Mouse (Mus musculus) heart, embryonic 16.5 days (tissue): ENCODE data around the gene Sub1. TPM values are rescaled to one million over a fixed set of nuclear protein-coding genes. Genes with fewer than 3 reads are reported as not detected.

Source experiments
- ATAC-seq: fragments of 200-750 bp; cut with Nextera tagmentation; replicated peaks from 2 replicates; pipeline ENCODE4 v1.8.0; 2017; ENCODE audit warnings: moderate number of reproducible peaks; ENCODE audit not compliant: insufficient read depth, low FRiP score; ENCODE audit errors: extremely low read depth
- H3K27ac ChIP-seq: fragments of 300-500 bp; sonication (generic); 2 replicates; pipeline ENCODE4 v1.5.1; 2014; ENCODE audit warnings: mild to moderate bottlenecking, low read length, control low read depth, moderate library complexity
- H3K27me3 ChIP-seq: fragments of 300-500 bp; sonication (generic); 2 replicates; pipeline ENCODE4 v1.6.1; 2014; ENCODE audit warnings: low read length, mixed read lengths; ENCODE audit not compliant: control insufficient read depth, insufficient read depth
- H3K36me3 ChIP-seq: fragments of 300-500 bp; sonication (generic); 2 replicates; pipeline ENCODE4 v1.6.1; 2014; ENCODE audit not compliant: control insufficient read depth, insufficient read depth
- H3K4me1 ChIP-seq: fragments of 300-500 bp; sonication (generic); 2 replicates; pipeline ENCODE4 v1.6.1; 2014; ENCODE audit warnings: low read length, mixed read lengths; ENCODE audit not compliant: control insufficient read depth, insufficient read depth
- H3K4me2 ChIP-seq: fragments of 300-500 bp; sonication (generic); 2 replicates; pipeline ENCODE4 v1.6.1; 2014; ENCODE audit warnings: low read depth, mild to moderate bottlenecking, control low read depth, low read length
- H3K4me3 ChIP-seq: fragments of 300-500 bp; sonication (generic); 2 replicates; pipeline ENCODE4 v1.5.1; 2014; ENCODE audit warnings: mild to moderate bottlenecking, control low read depth, low read length
- H3K9ac ChIP-seq: fragments of 300-500 bp; sonication (generic); 2 replicates; pipeline ENCODE4 v1.6.1; 2014; ENCODE audit warnings: low read length, control low read depth
- H3K9me3 ChIP-seq: fragments of 300-500 bp; sonication (generic); replicated peaks from 2 replicates; pipeline ENCODE4 v1.6.1; 2016; ENCODE audit warnings: low read length; ENCODE audit not compliant: control insufficient read depth
- WGBS: fragments of 180-500 bp; shearing (Covaris S2); extraction: QIAGEN DNeasy Blood & Tissue Kit; methylation state at CpG from one replicate; pipeline ENCODE4 v1.1.7; 2014; 5-methylcytosine and 5-hydroxymethylcytosine counted together
- polyA plus RNA-seq: library from polyadenylated mRNA; unstranded; fragments of >200 nt; fragmentation: Nextera tagmentation; extraction: Ambion mirVana; gene quantifications from 2 replicates; pipeline ENCODE4 v1.2.1, GENCODE M21; 2015

Sub1 gene
- polyA plus RNA-seq, 1 experiment from 2014 or later, result 491 TPM

GRCm38 (mm10) chr15:12018428-12018757 is 21.6 kb upstream of the Sub1 start:
- no peak for ATAC-seq
- no peak overlapping the region for H3K4me3 ChIP-seq
- H3K4me1 ChIP-seq, result no peaks in the 10 kb centered on the region
- no peak overlapping the region for H3K9ac ChIP-seq
- no peak overlapping the region for H3K4me2 ChIP-seq
- no peaks in the 10 kb centered on the region for H3K27me3 ChIP-seq
- no peaks in the 10 kb centered on the region for H3K9me3 ChIP-seq
- WGBS, result 69% methylated on average over 6 of the region's 6 CpGs
- H3K36me3 ChIP-seq, result no peaks in the 10 kb centered on the region
- H3K27ac ChIP-seq, result no peak overlapping the region

GRCm38 (mm10) chr15:12017700-12018427 is 21.1 kb upstream of the Sub1 start:
- no peak overlapping the region for H3K27ac ChIP-seq
- WGBS, result 42% methylated on average over 12 of the region's 13 CpGs
- H3K4me3 ChIP-seq, result no peak overlapping the region
- no peaks in the 10 kb centered on the region for H3K36me3 ChIP-seq
- no peaks in the 10 kb centered on the region for H3K9me3 ChIP-seq
- H3K27me3 ChIP-seq, result no peaks in the 10 kb centered on the region
- H3K4me2 ChIP-seq, result no peak overlapping the region
- no peak for ATAC-seq
- H3K9ac ChIP-seq, result no peak overlapping the region
- H3K4me1 ChIP-seq, result no peaks in the 10 kb centered on the region

GRCm38 (mm10) chr15:12014197-12014905 is 17.6 kb upstream of the Sub1 start:
- Histone ChIP-seq H3K27me3 (no peaks in the 10 kb centered on the region), H3K36me3 (no peaks in the 10 kb centered on the region), H3K4me3 (no peak overlapping the region), H3K9me3 (no peaks in the 10 kb centered on the region), H3K9ac (no peak overlapping the region), H3K4me2 (no peak overlapping the region), H3K27ac (no peak overlapping the region), H3K4me1 (no peaks in the 10 kb centered on the region; the same call in 1 of the 2 replicates)
- no peak for ATAC-seq
- WGBS, result 70% methylated on average over 5 of the region's 5 CpGs

GRCm38 (mm10) chr15:12013532-12014196 is 16.9 kb upstream of the Sub1 start:
- Histone ChIP-seq H3K4me2 (no peak overlapping the region), H3K4me3 (no peak overlapping the region), H3K9me3 (no peaks in the 10 kb centered on the region), H3K9ac (no peak overlapping the region), H3K36me3 (no peaks in the 10 kb centered on the region), H3K27me3 (no peaks in the 10 kb centered on the region), H3K4me1 (no peaks in the 10 kb centered on the region; the same call in 1 of the 2 replicates), H3K27ac (no peak overlapping the region)
- 68% methylated on average over 6 of the region's 6 CpGs for WGBS
- ATAC-seq, result no peak

- ATAC-seq, result 0 out of 2 replicates have a peak, but pooled peaks have one; percentile 6
- H3K27me3 ChIP-seq, result no peaks in the 10 kb centered on the region
- peak overlapping the region; percentile 82 for H3K4me2 ChIP-seq
- WGBS, result 14% methylated on average over 18 of the region's 18 CpGs
- H3K9ac ChIP-seq, result peak overlapping the region; percentile 72
- H3K36me3 ChIP-seq, result no peaks in the 10 kb centered on the region
- peak overlapping the region; percentile 57 for H3K4me3 ChIP-seq
- no peak overlapping the region for H3K27ac ChIP-seq
- no peaks in the 10 kb centered on the region; the same call in 1 of the 2 replicates for H3K4me1 ChIP-seq
- no peaks in the 10 kb centered on the region for H3K9me3 ChIP-seq
These were observed 13.8 kb upstream of the Sub1 start for GRCm38 (mm10) chr15:12010602-12011044.

- Histone ChIP-seq H3K27ac (no peak overlapping the region), H3K4me2 (peak overlapping the region; percentile 82), H3K9ac (peak overlapping the region; percentile 72), H3K4me3 (peak overlapping the region; percentile 57), H3K36me3 (no peaks in the 10 kb centered on the region), H3K27me3 (no peaks in the 10 kb centered on the region), H3K4me1 (no peaks in the 10 kb centered on the region; the same call in 1 of the 2 replicates), H3K9me3 (no peaks in the 10 kb centered on the region)
- ATAC-seq, result no peak
- 42% methylated on average over 23 of the region's 23 CpGs for WGBS
These were observed 13.2 kb upstream of the Sub1 start for GRCm38 (mm10) chr15:12009712-12010601.

GRCm38 (mm10) chr15:12008894-12009293 is 12.1 kb upstream of the Sub1 start:
- Histone ChIP-seq H3K4me2 (no peak overlapping the region), H3K4me1 (no peaks in the 10 kb centered on the region; the same call in 1 of the 2 replicates), H3K9ac (no peak overlapping the region), H3K36me3 (no peaks in the 10 kb centered on the region), H3K4me3 (no peak overlapping the region), H3K27me3 (no peaks in the 10 kb centered on the region), H3K27ac (no peak overlapping the region), H3K9me3 (no peaks in the 10 kb centered on the region)
- ATAC-seq, result no peak
- 85% methylated on average over 5 of the region's 5 CpGs for WGBS

- Histone ChIP-seq H3K4me3 (no peak overlapping the region), H3K27me3 (no peaks in the 10 kb centered on the region), H3K4me2 (no peak overlapping the region), H3K9ac (no peak overlapping the region), H3K9me3 (no peaks in the 10 kb centered on the region), H3K27ac (no peak overlapping the region), H3K36me3 (no peaks in the 10 kb centered on the region), H3K4me1 (peaks cover under 1% of the 10 kb centered on the region; the same call in 1 of the 2 replicates)
- ATAC-seq, result no peak
- 59% methylated on average over 13 of the region's 13 CpGs for WGBS
These were observed 11.4 kb upstream of the Sub1 start for GRCm38 (mm10) chr15:12007971-12008800.
